In the genomic region with DNA sequence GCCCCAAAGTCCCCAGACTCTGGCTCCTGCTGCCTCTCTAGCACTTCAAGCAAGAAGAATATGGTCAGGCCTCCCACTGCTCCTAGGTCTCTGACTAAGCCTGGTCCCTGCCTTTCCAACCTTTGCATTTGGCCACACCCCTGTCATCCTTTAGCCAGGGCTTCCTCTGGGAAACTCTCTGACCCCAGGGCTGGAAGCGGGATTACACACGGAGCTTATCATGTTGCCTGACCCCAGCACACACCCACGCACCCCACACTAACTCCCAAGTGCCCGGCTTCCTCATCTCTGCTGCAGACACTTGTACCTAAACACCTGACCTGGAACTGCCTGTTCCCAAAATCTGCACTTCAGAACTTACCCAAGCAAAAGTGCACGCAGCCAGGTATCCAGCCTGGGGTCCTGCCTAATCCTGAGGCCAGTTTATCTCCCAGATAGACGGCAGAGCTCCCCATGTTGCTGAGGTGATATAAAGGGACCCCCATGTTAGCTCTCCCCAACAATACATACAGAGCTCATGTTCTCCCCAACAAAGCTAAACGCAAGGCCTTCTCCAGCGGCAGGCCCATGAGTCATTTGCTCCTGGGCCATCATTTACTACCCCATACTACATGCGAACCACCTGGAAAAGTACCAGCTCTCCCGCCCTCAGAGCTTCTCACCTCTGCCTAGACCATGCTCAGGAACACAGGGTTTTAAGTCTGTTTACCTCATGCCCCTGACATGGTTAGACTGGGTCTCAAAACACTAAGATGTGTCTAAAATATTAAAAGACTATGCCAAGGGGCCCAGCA, we compare ENCODE assay signal across 13 mouse cellular contexts. TPM values are rescaled to one million over a fixed set of nuclear protein-coding genes. Genes with fewer than 3 reads are reported as not detected.
DNase-seq lines count a peak whose midpoint lies in the region; ATAC-seq and TF ChIP-seq lines count a peak whose summit lies in the region.
"Had no signal": no experiment of that assay in that cellular context is flagged by ENCODE, and none has a peak within 500 bp of the region (broad histone marks: within the 10 kb centered on the region; RNA-seq: fewer than 3 reads in every experiment).

No protein-coding gene starts in this region.

- TF ChIP-seq CTCF in gastrocnemius, adult 2 months (IDR thresholded peaks at IDR 0.05) = no peak
- TF ChIP-seq CTCF in lung, postnatal 0 days (IDR thresholded peaks at IDR 0.05) = no peak
- no peak for TF ChIP-seq CTCF in intestine, postnatal 0 days (IDR thresholded peaks at IDR 0.05; ENCODE audit: low read depth)

- ATAC-seq in lung, postnatal 0 days = peak; percentile 1; the same call in 1 of the 2 replicates
- no peak for ATAC-seq in intestine, postnatal 0 days
- no peak for ATAC-seq in stomach, embryonic 15.5 days (ENCODE audit: insufficient read depth, low FRiP score, low read depth)
- ATAC-seq: activated CD4-positive, CD25-positive, alpha-beta regulatory T cell, adult 4 months had no signal

- H3K4me3 ChIP-seq in gastrocnemius, adult 2 months = no peak overlapping the region
- H3K4me3 ChIP-seq in lung, postnatal 0 days (ENCODE audit: low read depth, low read length) = no peak overlapping the region
- no peak overlapping the region for H3K4me3 ChIP-seq in intestine, postnatal 0 days (ENCODE audit: low read depth, low read length)
- H3K4me3 ChIP-seq in stomach, embryonic 15.5 days (replicated peaks) = no peak overlapping the region
- H3K4me3 ChIP-seq: embryonic facial prominence, embryonic 13.5 days had no signal

- WGBS in lung, postnatal 0 days = 46% methylated on average over 10 of the region's 10 CpGs
- 36% methylated on average over 10 of the region's 10 CpGs for WGBS in intestine, postnatal 0 days
- WGBS in stomach, embryonic 15.5 days = 49% methylated on average over 10 of the region's 10 CpGs

- DNase-seq in gastrocnemius, adult 2 months = no peak
- DNase-seq in gastrocnemius, postnatal 4 days (ENCODE audit: low spot score in 2 of 2) = no peak
- peak; percentile 70 for DNase-seq in lung, postnatal 0 days (ENCODE audit: low spot score)
- no peak for DNase-seq in lung, postnatal 25 days (ENCODE audit: low spot score)
- DNase-seq in left cerebral cortex, adult 9 months (ENCODE audit: low spot score in 2 of 2) = no peak
- DNase-seq: cerebellum, adult 8-10 months; kidney, adult 9 months; layer of hippocampus, postnatal 36 days had no signal

- intact Hi-C loops in gastrocnemius, adult 2 months (cut with DNase I) = loop anchor here (5.0 kb wide), 1 partner anchor 38 kb away; the partner anchor contains the start of gene Elmsan1

- no peak overlapping the region for H3K9ac ChIP-seq in lung, postnatal 0 days (replicated peaks; ENCODE audit: low read depth)
- H3K9ac ChIP-seq in intestine, postnatal 0 days (ENCODE audit: low read depth, low read length) = no peak overlapping the region
- no peak overlapping the region for H3K9ac ChIP-seq in stomach, embryonic 15.5 days
- H3K9ac ChIP-seq: embryonic facial prominence, embryonic 13.5 days had no signal

- H3K9me3 ChIP-seq in lung, postnatal 0 days (ENCODE audit: low read length) = no peaks in the 10 kb centered on the region
- H3K9me3 ChIP-seq in intestine, postnatal 0 days (ENCODE audit: control insufficient read depth) = no peaks in the 10 kb centered on the region
- no peaks in the 10 kb centered on the region for H3K9me3 ChIP-seq in stomach, embryonic 15.5 days
- H3K9me3 ChIP-seq: embryonic facial prominence, embryonic 13.5 days had no signal

- no peak overlapping the region for H3K4me2 ChIP-seq in lung, postnatal 0 days (replicated peaks; ENCODE audit: low read depth, low read length)
- no peak overlapping the region for H3K4me2 ChIP-seq in intestine, postnatal 0 days (replicated peaks; ENCODE audit: low read depth)
- peak overlapping the region; percentile 8; the same call in 1 of the 2 replicates for H3K4me2 ChIP-seq in stomach, embryonic 15.5 days
- H3K4me2 ChIP-seq: embryonic facial prominence, embryonic 13.5 days; heart, embryonic 11.5 days had no signal

- peaks cover 78% of the 10 kb centered on the region for H3K4me1 ChIP-seq in lung, postnatal 0 days (ENCODE audit: insufficient read depth, low read depth, low read length)
- H3K4me1 ChIP-seq in intestine, postnatal 0 days (replicated peaks; ENCODE audit: control insufficient read depth, insufficient read depth, low read length) = peaks cover 61% of the 10 kb centered on the region
- peaks cover 72% of the 10 kb centered on the region for H3K4me1 ChIP-seq in stomach, embryonic 15.5 days

- peak; percentile 61; the same call in 1 of the 2 replicates for TF ChIP-seq EP300 in lung, postnatal 0 days (IDR thresholded peaks at IDR 0.05)

- H3K36me3 ChIP-seq in lung, postnatal 0 days (ENCODE audit: insufficient read depth, low read length) = no peaks in the 10 kb centered on the region
- H3K36me3 ChIP-seq in intestine, postnatal 0 days (ENCODE audit: control insufficient read depth, insufficient read depth) = peaks cover 3% of the 10 kb centered on the region; the same call in 1 of the 2 replicates
- H3K36me3 ChIP-seq in stomach, embryonic 15.5 days = peaks cover under 1% of the 10 kb centered on the region; the same call in 1 of the 2 replicates

- peak overlapping the region; percentile 54 for H3K27ac ChIP-seq in gastrocnemius, adult 2 months
- H3K27ac ChIP-seq in lung, postnatal 0 days (ENCODE audit: low read length) = peak overlapping the region; percentile 89
- H3K27ac ChIP-seq in intestine, postnatal 0 days (ENCODE audit: low read depth, low read length) = peak overlapping the region; percentile 93
- H3K27ac ChIP-seq in stomach, embryonic 15.5 days = peak overlapping the region; percentile 77
- H3K27ac ChIP-seq: embryonic facial prominence, embryonic 13.5 days had no signal

- H3K27me3 ChIP-seq in lung, postnatal 0 days (replicated peaks; ENCODE audit: insufficient read depth, low read length) = no peaks in the 10 kb centered on the region
- no peaks in the 10 kb centered on the region for H3K27me3 ChIP-seq in intestine, postnatal 0 days (replicated peaks; ENCODE audit: control insufficient read depth, insufficient read depth, low read length)
- H3K27me3 ChIP-seq in stomach, embryonic 15.5 days (replicated peaks) = no peaks in the 10 kb centered on the region
- H3K27me3 ChIP-seq: embryonic facial prominence, embryonic 13.5 days had no signal

RNA-seq across cellular contexts. Expression of gene Pnma1, which starts 30.6 kb away (rescaled TPM):
- total RNA-seq in gastrocnemius, adult 2 months (2021) = under 1 TPM; 0.10 to 0.17 TPM
- total RNA-seq in gastrocnemius, postnatal 4 days (2021) = under 1 TPM; 0.54 to 0.81 TPM
- 1.9 and 2.9 TPM in 2 replicates for polyA plus RNA-seq in lung, postnatal 0 days (2015; fragmentation: Nextera tagmentation; extraction: Ambion mirVana)
- polyA plus RNA-seq in intestine, postnatal 0 days (2015; fragmentation: Nextera tagmentation; extraction: Ambion mirVana) = 0.30 and 0.43 TPM in 2 replicates
- polyA plus RNA-seq in stomach, embryonic 15.5 days (2015; fragmentation: Nextera tagmentation; extraction: Ambion mirVana) = 0.76 and 0.94 TPM in 2 replicates
- polyA plus RNA-seq: activated CD4-positive, CD25-positive, alpha-beta regulatory T cell, adult 4 months had no signal

RNA-seq across cellular contexts. Expression of gene Elmsan1, which starts 39.8 kb away (rescaled TPM):
- total RNA-seq in gastrocnemius, adult 2 months (2021) = 10 to 100 TPM; 10.2 to 11.9 TPM
- 10 to 100 TPM; 22.0 to 23.3 TPM for total RNA-seq in gastrocnemius, postnatal 4 days (2021)
- 5.9 and 6.7 TPM in 2 replicates for polyA plus RNA-seq in lung, postnatal 0 days (2015; fragmentation: Nextera tagmentation; extraction: Ambion mirVana)
- 4.4 and 4.9 TPM in 2 replicates for polyA plus RNA-seq in intestine, postnatal 0 days (2015; fragmentation: Nextera tagmentation; extraction: Ambion mirVana)
- polyA plus RNA-seq in stomach, embryonic 15.5 days (2015; fragmentation: Nextera tagmentation; extraction: Ambion mirVana) = 9.9 and 10.5 TPM in 2 replicates
